8 mouse cellular contexts compared by ENCODE assay signal in genomic region chr4:33587666-33588065, GRCm38 (mm10).
DNase-seq lines count a peak whose midpoint lies in the region; ATAC-seq lines count a peak whose summit lies in the region.

No protein-coding gene starts in this region.

- H3K9ac ChIP-seq in forebrain, embryonic 13.5 days = no peak overlapping the region
- no peak overlapping the region for H3K9ac ChIP-seq in forebrain, embryonic 11.5 days (ENCODE audit: low read length)
- no peak overlapping the region for H3K9ac ChIP-seq in heart, embryonic 11.5 days (ENCODE audit: low read depth, low read length)

- WGBS in forebrain, embryonic 13.5 days = 73% methylated on average over 11 of the region's 11 CpGs
- WGBS in forebrain, embryonic 11.5 days = 72% methylated on average over 11 of the region's 11 CpGs
- WGBS in heart, embryonic 11.5 days (ENCODE audit: insufficient replicate concordance) = 24% methylated on average over 11 of the region's 11 CpGs

- H3K4me1 ChIP-seq in forebrain, embryonic 13.5 days = peaks cover 36% of the 10 kb centered on the region
- H3K4me1 ChIP-seq in forebrain, embryonic 11.5 days (replicated peaks; ENCODE audit: control insufficient read depth, insufficient read depth, low read length) = peaks cover 11% of the 10 kb centered on the region; the same call in 1 of the 2 replicates
- H3K4me1 ChIP-seq in heart, embryonic 11.5 days (ENCODE audit: control insufficient read depth, insufficient read depth, low read length) = peaks cover 29% of the 10 kb centered on the region; the same call in 1 of the 2 replicates

- H3K27ac ChIP-seq in forebrain, embryonic 13.5 days = no peak overlapping the region
- H3K27ac ChIP-seq in forebrain, embryonic 11.5 days (ENCODE audit: low read depth, low read length) = no peak overlapping the region
- no peak overlapping the region for H3K27ac ChIP-seq in heart, embryonic 11.5 days (ENCODE audit: low read depth, low read length)

- no peak overlapping the region for H3K4me3 ChIP-seq in forebrain, embryonic 13.5 days
- H3K4me3 ChIP-seq in forebrain, embryonic 11.5 days (ENCODE audit: low read depth, low read length) = no peak overlapping the region
- H3K4me3 ChIP-seq in heart, embryonic 11.5 days (ENCODE audit: low read depth, low read length) = no peak overlapping the region

- no peaks in the 10 kb centered on the region for H3K36me3 ChIP-seq in forebrain, embryonic 13.5 days (ENCODE audit: poor library complexity, severe bottlenecking)
- H3K36me3 ChIP-seq in forebrain, embryonic 11.5 days (ENCODE audit: control insufficient read depth, insufficient read depth, low read length) = no peaks in the 10 kb centered on the region
- H3K36me3 ChIP-seq in heart, embryonic 11.5 days (ENCODE audit: control insufficient read depth, insufficient read depth, low read length) = no peaks in the 10 kb centered on the region

- H3K27me3 ChIP-seq in forebrain, embryonic 13.5 days = no peaks in the 10 kb centered on the region
- H3K27me3 ChIP-seq in forebrain, embryonic 11.5 days (ENCODE audit: control insufficient read depth, insufficient read depth, low read length) = no peaks in the 10 kb centered on the region
- H3K27me3 ChIP-seq in heart, embryonic 11.5 days (ENCODE audit: control insufficient read depth, insufficient read depth, low read length) = peaks cover 2% of the 10 kb centered on the region; the same call in 1 of the 2 replicates

- peak; percentile 17 for ATAC-seq in forebrain, embryonic 13.5 days
- no peak for ATAC-seq in forebrain, embryonic 11.5 days (replicated peaks; ENCODE audit: low FRiP score)
- peak; percentile 63; the same call in 1 of the 2 replicates for ATAC-seq in heart, embryonic 11.5 days (replicated peaks; ENCODE audit: insufficient number of reproducible peaks, low FRiP score, low TSS enrichment)
- ATAC-seq in megakaryocyte progenitor cell, adult 5-6 weeks (replicated peaks; ENCODE audit: poor library complexity) = peak; percentile 50
- ATAC-seq in megakaryocyte, adult 5-6 weeks (ENCODE audit: poor library complexity, severe bottlenecking) = no peak

- DNase-seq in forebrain, embryonic 11.5 days (ENCODE audit: low spot score) = no peak
- peak; percentile 11 for DNase-seq in A20 (ENCODE audit: low read depth, low spot score)
- peak; percentile 52 to 63 for DNase-seq in cerebellum, postnatal 10 days
- no peak for DNase-seq in thymus, postnatal 36 days

- H3K9me3 ChIP-seq in forebrain, embryonic 13.5 days (replicated peaks) = 0 out of 2 replicates have a peak, but pooled peaks cover 4% of the 10 kb centered on the region
- H3K9me3 ChIP-seq in forebrain, embryonic 11.5 days (ENCODE audit: control insufficient read depth, low read length) = no peaks in the 10 kb centered on the region; the same call in 1 of the 2 replicates
- H3K9me3 ChIP-seq in heart, embryonic 11.5 days (replicated peaks; ENCODE audit: control insufficient read depth, low read length) = peaks cover 7% of the 10 kb centered on the region

- H3K4me2 ChIP-seq in forebrain, embryonic 13.5 days = peak overlapping the region; percentile 49; the same call in 1 of the 2 replicates
- H3K4me2 ChIP-seq in forebrain, embryonic 11.5 days (ENCODE audit: low read depth, low read length, severe bottlenecking) = no peak overlapping the region
- peak overlapping the region; percentile 62 for H3K4me2 ChIP-seq in heart, embryonic 11.5 days

Comparison
In these comparisons a context has a peak if more than half of its experiments do, and no peak if none do; other contexts are left out.
1. ATAC-seq: peak in forebrain, embryonic 13.5 days (single experiment), heart, embryonic 11.5 days (single experiment) and megakaryocyte progenitor cell, adult 5-6 weeks (single experiment); none in forebrain, embryonic 11.5 days (single experiment) and megakaryocyte, adult 5-6 weeks (single experiment).
2. DNase-seq: peak in A20 (single experiment) and cerebellum, postnatal 10 days (2 of 2); none in forebrain, embryonic 11.5 days (single experiment) and thymus, postnatal 36 days (0 of 2).